Mouse (Mus musculus): ENCODE measurements around the gene Cerk. TPM values are rescaled to one million over a fixed set of nuclear protein-coding genes. Genes with fewer than 3 reads are reported as not detected.

The Cerk gene
- polyA plus RNA-seq, 1 experiment from 2014 or later: 9.4 TPM

DNA sequence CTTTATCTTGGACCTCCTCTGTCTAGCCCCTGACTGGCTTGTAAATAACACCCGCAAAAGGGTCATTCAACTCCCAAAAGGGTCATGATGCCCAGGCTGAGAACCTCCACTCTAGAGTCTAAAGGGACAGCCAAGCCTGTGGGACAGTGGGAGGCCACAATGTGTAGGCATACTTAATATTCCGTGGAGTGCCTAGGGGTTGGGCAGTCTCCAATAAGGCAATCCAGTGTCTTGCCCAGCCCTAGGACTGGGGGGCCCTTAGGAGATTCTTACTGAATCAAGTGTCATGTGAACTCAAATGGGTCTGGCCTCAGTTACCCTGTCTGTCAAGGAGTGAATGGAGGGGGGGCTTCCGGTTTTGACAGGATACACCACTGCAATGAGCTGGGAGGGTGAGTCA, 56.9 kb downstream of the Cerk start:
- no peak for ATAC-seq (replicated peaks; ENCODE audit: low FRiP score, low read depth)
- WGBS: 77% methylated on average over 3 of the region's 3 CpGs
- no peak overlapping the region for H3K4me3 ChIP-seq (replicated peaks; ENCODE audit: low read depth, low read length)
- no peaks in the 10 kb centered on the region for H3K27me3 ChIP-seq (ENCODE audit: insufficient read depth, low read length)
- peaks cover 46% of the 10 kb centered on the region for H3K36me3 ChIP-seq (ENCODE audit: insufficient read depth, low read length)
- DNase-seq (ENCODE audit: low spot score): no peak
- no peak for TF ChIP-seq CTCF (IDR thresholded peaks at IDR 0.05; ENCODE audit: low read depth)
- no peak overlapping the region for H3K9ac ChIP-seq (ENCODE audit: low read depth, low read length)
- no peak overlapping the region for H3K27ac ChIP-seq
- H3K9me3 ChIP-seq (replicated peaks; ENCODE audit: low read length): no peaks in the 10 kb centered on the region
- H3K4me1 ChIP-seq (replicated peaks; ENCODE audit: insufficient read depth, low read length): no peaks in the 10 kb centered on the region
- H3K4me2 ChIP-seq (ENCODE audit: low read length): no peak overlapping the region

DNA sequence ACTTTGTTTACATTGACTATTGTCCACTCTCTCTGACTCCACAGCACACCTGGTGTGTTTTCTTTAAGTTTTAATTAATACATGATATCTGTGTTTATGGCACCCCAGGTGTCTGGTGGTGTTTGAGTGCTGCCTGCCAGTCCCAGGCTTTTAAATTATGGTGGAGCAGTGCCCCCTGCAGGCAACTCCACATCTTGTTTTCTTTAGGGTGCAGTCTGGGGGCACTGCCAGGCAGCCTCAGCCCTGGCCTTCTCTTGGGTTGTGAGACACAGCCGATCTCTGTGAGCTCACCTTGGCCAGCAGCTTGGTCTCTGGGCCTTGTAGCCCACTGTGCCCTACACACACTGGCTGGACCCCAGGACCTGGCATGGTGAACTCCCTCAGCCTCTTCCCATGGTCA, 61.6 kb downstream of the Cerk start:
- Histone ChIP-seq H3K27me3 (ENCODE audit: insufficient read depth, low read length) (no peaks in the 10 kb centered on the region), H3K27ac (no peak overlapping the region), H3K9ac (ENCODE audit: low read depth, low read length) (no peak overlapping the region), H3K4me2 (ENCODE audit: low read length) (no peak overlapping the region), H3K36me3 (ENCODE audit: insufficient read depth, low read length) (peaks cover 37% of the 10 kb centered on the region), H3K4me3 (replicated peaks; ENCODE audit: low read depth, low read length) (no peak overlapping the region), H3K4me1 (replicated peaks; ENCODE audit: insufficient read depth, low read length) (no peaks in the 10 kb centered on the region), H3K9me3 (replicated peaks; ENCODE audit: low read length) (no peaks in the 10 kb centered on the region)
- DNase-seq (ENCODE audit: low spot score) (peak; percentile 72), ATAC-seq (replicated peaks; ENCODE audit: low FRiP score, low read depth) (no peak)
- peak; percentile 76 for TF ChIP-seq CTCF (IDR thresholded peaks at IDR 0.05; ENCODE audit: low read depth)
- WGBS: 41% methylated on average over 1 of the region's 1 CpGs

DNA sequence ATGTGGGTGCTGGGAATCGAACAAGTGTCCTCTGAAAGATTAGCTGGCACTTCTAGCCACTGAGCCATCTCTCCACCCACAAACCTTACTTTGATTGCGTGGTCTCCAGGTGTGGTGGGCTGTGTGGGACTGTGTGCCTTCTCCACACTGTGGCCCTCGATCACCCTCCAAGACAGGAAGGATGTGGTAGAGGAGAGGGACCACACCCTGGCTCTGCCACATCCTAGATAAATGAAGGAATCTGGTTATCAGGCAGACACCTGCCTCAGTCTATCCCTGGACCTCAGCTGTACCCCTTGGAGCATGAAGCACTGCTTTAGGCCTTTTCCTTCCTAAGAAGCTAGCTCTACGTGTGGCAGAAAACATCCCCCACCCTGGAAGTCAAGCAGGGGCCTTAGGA, 62.5 kb downstream of the Cerk start:
- Histone ChIP-seq H3K9ac (ENCODE audit: low read depth, low read length) (no peak overlapping the region), H3K27me3 (ENCODE audit: insufficient read depth, low read length) (no peaks in the 10 kb centered on the region), H3K36me3 (ENCODE audit: insufficient read depth, low read length) (peaks cover 33% of the 10 kb centered on the region), H3K4me1 (replicated peaks; ENCODE audit: insufficient read depth, low read length) (no peaks in the 10 kb centered on the region), H3K27ac (no peak overlapping the region), H3K4me2 (ENCODE audit: low read length) (no peak overlapping the region), H3K9me3 (replicated peaks; ENCODE audit: low read length) (no peaks in the 10 kb centered on the region), H3K4me3 (replicated peaks; ENCODE audit: low read depth, low read length) (no peak overlapping the region)
- ATAC-seq (replicated peaks; ENCODE audit: low FRiP score, low read depth) (no peak), DNase-seq (ENCODE audit: low spot score) (no peak)
- WGBS: 90% methylated on average over 4 of the region's 4 CpGs
- TF ChIP-seq CTCF (IDR thresholded peaks at IDR 0.05; ENCODE audit: low read depth): no peak

DNA sequence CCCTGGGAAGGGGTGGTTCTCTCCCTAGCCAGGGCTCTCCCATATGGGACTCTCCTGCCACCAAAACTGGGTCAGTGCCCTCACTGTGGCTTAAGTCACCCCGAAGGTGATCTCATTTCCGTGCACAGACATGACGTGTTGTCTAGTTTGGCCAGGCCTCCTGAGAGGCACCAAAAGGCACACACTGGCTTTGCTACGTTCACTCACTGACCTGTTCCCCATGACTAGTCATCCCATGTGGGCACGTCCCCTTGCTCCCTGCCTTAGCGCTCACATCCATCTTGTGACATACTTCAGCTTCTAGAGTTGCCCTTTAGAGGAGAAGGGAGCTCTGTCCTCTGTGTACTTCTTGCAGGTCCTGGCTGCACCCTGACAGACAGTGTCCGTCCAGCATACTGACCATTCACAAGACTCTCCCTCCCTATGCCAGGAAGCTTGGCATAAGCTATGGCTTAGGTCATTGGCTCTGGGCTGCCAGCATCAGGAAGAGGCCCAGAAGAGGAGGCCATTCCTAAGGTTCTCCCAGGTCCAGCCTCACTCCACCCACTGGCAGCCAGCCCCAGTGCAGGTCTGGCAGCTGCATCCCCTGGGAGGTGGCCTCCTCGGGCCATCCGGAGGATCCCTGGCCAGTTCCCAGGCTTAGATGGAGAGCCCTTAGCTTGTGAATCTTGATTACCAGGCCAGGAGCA, 63.5 kb downstream of the Cerk start:
- H3K4me2 ChIP-seq (ENCODE audit: low read length): no peak overlapping the region
- H3K27me3 ChIP-seq (ENCODE audit: insufficient read depth, low read length): no peaks in the 10 kb centered on the region
- H3K9me3 ChIP-seq (replicated peaks; ENCODE audit: low read length): no peaks in the 10 kb centered on the region
- no peak for TF ChIP-seq CTCF (IDR thresholded peaks at IDR 0.05; ENCODE audit: low read depth)
- H3K9ac ChIP-seq (ENCODE audit: low read depth, low read length): no peak overlapping the region
- no peak overlapping the region for H3K27ac ChIP-seq
- DNase-seq (ENCODE audit: low spot score) (no peak), ATAC-seq (replicated peaks; ENCODE audit: low FRiP score, low read depth) (no peak)
- no peak overlapping the region for H3K4me3 ChIP-seq (replicated peaks; ENCODE audit: low read depth, low read length)
- peaks cover 25% of the 10 kb centered on the region for H3K36me3 ChIP-seq (ENCODE audit: insufficient read depth, low read length)
- 0 out of 2 replicates have a peak, but pooled peaks cover 4% of the 10 kb centered on the region for H3K4me1 ChIP-seq (replicated peaks; ENCODE audit: insufficient read depth, low read length)
- WGBS: 62% methylated on average over 9 of the region's 9 CpGs

DNA sequence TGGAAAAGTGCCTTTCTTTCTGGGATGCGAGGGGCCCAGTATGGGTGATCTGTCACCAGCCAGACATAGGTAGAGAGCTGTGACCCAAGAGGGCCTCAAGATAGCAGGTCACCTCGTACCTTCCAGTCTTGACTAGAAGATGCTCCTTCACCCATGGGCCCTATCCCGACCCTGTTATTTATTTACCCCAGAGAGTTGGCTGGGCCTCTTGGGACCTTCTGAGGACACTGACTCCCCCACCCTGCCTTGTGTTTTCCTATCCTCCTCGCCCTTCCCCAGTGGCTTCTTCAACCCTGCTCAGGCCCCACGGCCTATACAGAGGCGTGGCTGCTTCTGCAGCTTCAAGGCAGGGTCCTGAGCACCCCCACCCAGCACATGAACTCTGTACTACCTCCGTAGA, 66.8 kb downstream of the Cerk start:
- no peak for TF ChIP-seq CTCF (IDR thresholded peaks at IDR 0.05; ENCODE audit: low read depth)
- Histone ChIP-seq H3K27me3 (ENCODE audit: insufficient read depth, low read length) (no peaks in the 10 kb centered on the region), H3K4me3 (replicated peaks; ENCODE audit: low read depth, low read length) (no peak overlapping the region), H3K9me3 (replicated peaks; ENCODE audit: low read length) (no peaks in the 10 kb centered on the region), H3K27ac (no peak overlapping the region), H3K36me3 (ENCODE audit: insufficient read depth, low read length) (peaks cover 16% of the 10 kb centered on the region), H3K4me2 (ENCODE audit: low read length) (no peak overlapping the region), H3K4me1 (replicated peaks; ENCODE audit: insufficient read depth, low read length) (0 out of 2 replicates have a peak, but pooled peaks cover 4% of the 10 kb centered on the region), H3K9ac (ENCODE audit: low read depth, low read length) (no peak overlapping the region)
- whole genome bisulfite sequencing: 72% methylated on average over 7 of the region's 7 CpGs
- DNase-seq (ENCODE audit: low spot score) (no peak), ATAC-seq (replicated peaks; ENCODE audit: low FRiP score, low read depth) (no peak)

DNA sequence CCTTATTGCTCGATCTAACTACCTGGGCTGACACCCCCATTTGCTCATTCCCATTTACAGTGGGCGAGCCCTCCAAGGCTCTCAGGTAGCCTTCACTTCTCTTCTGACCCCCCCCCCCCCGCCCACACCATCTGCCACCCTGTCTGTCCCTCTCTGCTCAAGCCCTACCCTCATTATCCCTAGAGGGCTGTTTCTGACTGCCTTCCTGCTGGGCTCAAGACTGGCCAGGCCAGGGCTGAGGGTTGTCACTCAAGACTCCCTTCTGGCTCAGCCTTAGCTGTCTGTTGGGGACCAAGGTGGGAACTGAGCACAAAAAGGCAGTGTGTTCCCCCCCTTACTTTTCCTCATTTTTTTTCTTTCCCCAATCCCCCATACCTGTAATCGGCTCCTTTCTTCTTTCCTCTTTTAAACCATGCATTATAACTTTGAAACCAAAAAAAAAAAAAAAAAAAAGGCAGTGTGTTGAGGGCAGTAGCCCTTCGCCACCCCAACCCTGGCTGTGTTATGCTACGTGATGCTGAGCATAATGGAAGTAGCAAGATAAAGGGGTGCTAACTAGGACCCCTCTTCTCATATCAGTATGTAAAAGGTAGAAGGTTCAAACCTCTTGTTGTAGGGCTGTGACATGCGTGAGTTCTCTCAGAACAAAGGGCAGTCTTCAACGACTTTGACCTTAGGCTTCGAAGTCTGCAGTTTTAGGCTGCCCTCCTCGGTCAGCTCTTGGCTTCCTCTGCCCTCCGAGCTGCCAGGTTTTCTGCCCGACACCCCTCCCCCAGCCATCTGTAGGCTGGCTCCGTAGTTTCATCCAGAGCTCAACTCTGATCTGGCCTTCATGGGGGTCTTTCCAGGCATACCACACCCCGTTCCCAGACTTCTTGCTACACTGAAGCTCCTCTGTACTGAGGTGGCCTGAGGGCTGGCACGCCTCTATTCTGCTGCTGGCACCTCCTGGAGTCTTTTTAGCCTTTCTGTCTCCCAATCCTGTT, 68.5 kb downstream of the Cerk start:
- Histone ChIP-seq H3K4me2 (ENCODE audit: low read length) (no peak overlapping the region), H3K4me1 (replicated peaks; ENCODE audit: insufficient read depth, low read length) (peaks cover 11% of the 10 kb centered on the region), H3K27me3 (ENCODE audit: insufficient read depth, low read length) (no peaks in the 10 kb centered on the region), H3K9me3 (replicated peaks; ENCODE audit: low read length) (no peaks in the 10 kb centered on the region), H3K36me3 (ENCODE audit: insufficient read depth, low read length) (peaks cover 9% of the 10 kb centered on the region), H3K4me3 (replicated peaks; ENCODE audit: low read depth, low read length) (no peak overlapping the region), H3K9ac (ENCODE audit: low read depth, low read length) (no peak overlapping the region), H3K27ac (no peak overlapping the region)
- 62% methylated on average over 15 of the region's 15 CpGs for WGBS
- DNase-seq (ENCODE audit: low spot score) (no peak), ATAC-seq (replicated peaks; ENCODE audit: low FRiP score, low read depth) (no peak)
- no peak for TF ChIP-seq CTCF (IDR thresholded peaks at IDR 0.05; ENCODE audit: low read depth)

All from kidney, postnatal 0 days (tissue).